Mouse (Mus musculus): ENCODE results near the gene Rnf135.

DNA sequence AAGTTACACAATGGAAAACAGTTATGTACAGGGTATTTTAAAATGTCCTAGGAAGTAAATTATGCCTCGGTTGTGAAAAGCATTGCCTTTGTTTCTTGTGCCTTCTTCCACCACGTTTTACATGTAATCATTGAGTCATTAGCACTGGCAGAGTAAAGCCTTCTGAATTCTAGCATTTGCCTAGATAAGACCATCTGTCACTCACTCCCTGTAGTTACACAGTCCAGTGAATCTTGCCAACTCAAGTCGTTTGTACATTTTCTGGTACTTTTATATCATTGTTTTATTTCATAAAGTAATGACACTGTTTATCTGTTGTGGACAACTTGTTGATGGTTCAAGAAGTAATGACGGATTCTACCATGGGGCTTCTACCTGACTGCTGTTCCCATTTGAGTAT is 48.9 kb upstream of the Rnf135 start:
- no peak for TF ChIP-seq CTCF (IDR thresholded peaks at IDR 0.05; ENCODE audit: low read depth, low read length)
- no peak for TF ChIP-seq POLR2A (IDR thresholded peaks at IDR 0.05; ENCODE audit: borderline replicate concordance, low read depth, low read length)
